Mouse (Mus musculus): ENCODE results near the gene Dmrtb1. TPM values are rescaled to one million over a fixed set of nuclear protein-coding genes. Genes with fewer than 3 reads are reported as not detected.

Gene Dmrtb1
- polyA plus RNA-seq (2011; ENCODE audit: insufficient read depth, insufficient read length, low replicate concordance, missing spikeins): 1.1 TPM in 1 of 2 replicates, not detected in the other

DNA sequence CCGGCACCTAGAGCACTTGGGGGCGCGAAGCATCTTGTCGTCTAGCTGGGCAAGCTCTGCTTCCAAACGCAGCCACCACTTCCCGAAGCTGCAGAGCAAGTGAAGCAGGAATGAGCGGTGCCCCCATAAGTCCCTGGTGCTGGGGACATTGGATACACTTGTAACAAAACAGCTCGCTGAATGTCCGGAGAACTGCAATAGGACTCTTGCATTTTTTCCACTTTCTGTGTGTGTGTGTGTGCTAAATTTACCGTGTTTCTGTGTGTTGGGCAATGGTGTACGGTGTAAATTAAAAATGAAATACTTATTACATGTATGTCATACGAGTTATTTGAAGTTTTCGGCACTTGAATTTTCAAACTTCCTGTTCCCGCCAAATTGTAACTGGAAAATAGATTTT lies at the start of gene Dmrtb1:
Gene Dmrtb1 (minus strand): TSS at position 101 of the 400 bp plus-strand sequence.
- TF ChIP-seq POLR2A (IDR thresholded peaks at IDR 0.05; ENCODE audit: borderline replicate concordance, control insufficient read depth, low read depth, low read length): no peak
- no peak for TF ChIP-seq CTCF (IDR thresholded peaks at IDR 0.05; ENCODE audit: control insufficient read depth, insufficient read depth, low read length)
- WGBS: 87% methylated on average over 14 of the region's 14 CpGs

DNA sequence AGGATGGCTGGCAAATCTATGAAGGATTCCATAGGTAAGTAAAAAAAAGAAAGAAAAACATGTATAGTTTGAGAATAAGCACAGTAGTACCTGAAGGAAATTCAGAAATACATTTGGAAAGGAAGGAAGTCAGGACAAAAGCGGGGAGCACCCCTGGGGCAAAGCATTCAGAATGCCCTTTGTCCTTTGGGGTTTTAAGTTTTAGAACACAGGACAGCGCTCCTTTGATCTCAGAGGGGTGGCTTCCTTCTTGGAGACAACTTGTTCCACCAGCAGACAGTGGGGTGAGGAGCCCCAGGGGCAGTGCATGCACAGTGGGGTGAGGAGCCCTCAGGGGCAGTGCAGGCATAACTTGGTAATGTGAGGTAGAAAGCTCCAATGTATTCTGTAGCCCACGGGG lies 49.6 kb upstream of the Dmrtb1 start:
- peaks cover 5% of the 10 kb centered on the region for H3K4me1 ChIP-seq (ENCODE audit: control insufficient read depth, insufficient read depth, low read length)
- WGBS: 56% methylated on average over 3 of the region's 3 CpGs
- no peak overlapping the region for H3K4me3 ChIP-seq (replicated peaks; ENCODE audit: control insufficient read depth, low read depth, low read length)
- no peak for TF ChIP-seq CTCF (IDR thresholded peaks at IDR 0.05; ENCODE audit: control insufficient read depth, insufficient read depth, low read length)
- H3K27ac ChIP-seq (ENCODE audit: control insufficient read depth, insufficient read depth, low read depth, low read length, poor library complexity): no peak overlapping the region

More for the DNA sequence above, at the start of gene Dmrtb1:
- Histone ChIP-seq H3K4me1 (ENCODE audit: control insufficient read depth, insufficient read depth, low read length) (no peaks in the 10 kb centered on the region; the same call in 1 of the 2 replicates), H3K4me3 (replicated peaks; ENCODE audit: control insufficient read depth, low read depth, low read length) (no peak within 1 kb of the TSS), H3K27ac (ENCODE audit: control insufficient read depth, insufficient read depth, low read depth, low read length, poor library complexity) (no peak within 1 kb of the TSS)

DNA sequence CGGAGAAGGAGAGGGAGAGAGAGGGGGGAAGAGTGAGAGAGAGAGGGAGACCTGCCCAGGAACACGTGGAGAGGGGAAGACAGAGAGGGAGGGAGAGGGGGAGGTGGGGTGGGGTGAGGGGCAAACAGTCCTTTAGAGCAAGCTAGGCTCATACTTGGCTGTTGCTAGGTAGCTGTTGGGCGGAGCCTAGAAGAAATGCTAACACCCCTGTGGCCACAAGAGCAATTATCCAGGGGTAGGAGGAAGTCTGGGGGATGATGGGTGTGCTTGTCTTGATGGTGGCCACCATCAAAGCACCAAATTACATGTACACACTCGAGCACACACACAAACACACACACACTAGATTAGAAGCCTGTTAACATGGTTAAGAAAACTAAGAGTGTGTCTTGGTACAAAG lies 48.6 kb upstream of the Dmrtb1 start:
- Histone ChIP-seq H3K4me3 (replicated peaks; ENCODE audit: control insufficient read depth, low read depth, low read length) (no peak overlapping the region), H3K4me1 (ENCODE audit: control insufficient read depth, insufficient read depth, low read length) (peaks cover 6% of the 10 kb centered on the region), H3K27ac (ENCODE audit: control insufficient read depth, insufficient read depth, low read depth, low read length, poor library complexity) (no peak overlapping the region)
- WGBS: 42% methylated on average over 4 of the region's 4 CpGs
- TF ChIP-seq CTCF (IDR thresholded peaks at IDR 0.05; ENCODE audit: control insufficient read depth, insufficient read depth, low read length): no peak
- no peak for TF ChIP-seq POLR2A (IDR thresholded peaks at IDR 0.05; ENCODE audit: borderline replicate concordance, control insufficient read depth, low read depth, low read length)

DNA sequence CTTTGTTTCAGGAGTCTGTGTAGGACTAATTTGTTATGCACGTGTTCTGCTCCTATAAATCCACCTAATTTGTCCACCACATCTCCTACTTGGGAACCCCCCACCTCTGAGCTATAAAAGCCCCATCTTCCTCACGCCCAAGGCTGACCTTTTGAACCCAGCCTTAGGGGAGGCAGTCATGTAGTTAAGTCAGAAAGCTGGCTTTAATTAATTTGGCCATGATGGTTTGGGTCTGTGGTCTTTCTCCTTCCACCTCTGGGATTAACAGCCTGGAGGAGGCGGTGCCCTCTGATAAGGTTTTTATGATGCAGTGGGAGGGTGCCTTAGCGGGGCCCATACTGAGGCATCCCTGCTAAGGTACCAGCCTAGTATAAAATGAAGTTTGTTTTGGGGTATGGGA lies 48.2 kb upstream of the Dmrtb1 start:
- WGBS: 74% methylated on average over 4 of the region's 4 CpGs
- H3K27ac ChIP-seq (ENCODE audit: control insufficient read depth, insufficient read depth, low read depth, low read length, poor library complexity): no peak overlapping the region
- peaks cover 8% of the 10 kb centered on the region for H3K4me1 ChIP-seq (ENCODE audit: control insufficient read depth, insufficient read depth, low read length)
- TF ChIP-seq POLR2A (IDR thresholded peaks at IDR 0.05; ENCODE audit: borderline replicate concordance, control insufficient read depth, low read depth, low read length) (no peak), CTCF (IDR thresholded peaks at IDR 0.05; ENCODE audit: control insufficient read depth, insufficient read depth, low read length) (no peak)
- H3K4me3 ChIP-seq (replicated peaks; ENCODE audit: control insufficient read depth, low read depth, low read length): no peak overlapping the region

DNA sequence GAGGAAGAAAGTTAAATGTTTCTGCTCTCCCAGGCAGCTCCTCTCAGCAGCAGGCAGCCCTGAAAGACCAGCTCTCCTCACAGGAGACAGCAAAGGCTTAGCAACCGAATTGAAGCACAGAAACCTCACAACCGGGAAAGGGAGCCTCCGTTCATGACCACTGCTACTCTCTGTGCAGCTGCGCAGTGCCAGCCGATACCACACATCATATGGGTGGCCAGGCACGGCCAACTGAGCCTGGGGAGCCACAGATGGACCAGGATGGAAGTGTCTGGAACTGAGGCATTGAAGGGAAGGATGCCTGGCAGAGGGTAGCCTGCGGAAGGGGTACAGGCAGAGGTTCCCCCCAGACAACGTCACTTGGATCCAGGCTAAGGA lies 47.0 kb upstream of the Dmrtb1 start:
- TF ChIP-seq CTCF (IDR thresholded peaks at IDR 0.05; ENCODE audit: control insufficient read depth, insufficient read depth, low read length): no peak
- TF ChIP-seq POLR2A (IDR thresholded peaks at IDR 0.05; ENCODE audit: borderline replicate concordance, control insufficient read depth, low read depth, low read length): no peak
- WGBS: 75% methylated on average over 8 of the region's 8 CpGs
- Histone ChIP-seq H3K4me1 (ENCODE audit: control insufficient read depth, insufficient read depth, low read length) (peaks cover 8% of the 10 kb centered on the region), H3K4me3 (replicated peaks; ENCODE audit: control insufficient read depth, low read depth, low read length) (no peak overlapping the region), H3K27ac (ENCODE audit: control insufficient read depth, insufficient read depth, low read depth, low read length, poor library complexity) (no peak overlapping the region)

DNA sequence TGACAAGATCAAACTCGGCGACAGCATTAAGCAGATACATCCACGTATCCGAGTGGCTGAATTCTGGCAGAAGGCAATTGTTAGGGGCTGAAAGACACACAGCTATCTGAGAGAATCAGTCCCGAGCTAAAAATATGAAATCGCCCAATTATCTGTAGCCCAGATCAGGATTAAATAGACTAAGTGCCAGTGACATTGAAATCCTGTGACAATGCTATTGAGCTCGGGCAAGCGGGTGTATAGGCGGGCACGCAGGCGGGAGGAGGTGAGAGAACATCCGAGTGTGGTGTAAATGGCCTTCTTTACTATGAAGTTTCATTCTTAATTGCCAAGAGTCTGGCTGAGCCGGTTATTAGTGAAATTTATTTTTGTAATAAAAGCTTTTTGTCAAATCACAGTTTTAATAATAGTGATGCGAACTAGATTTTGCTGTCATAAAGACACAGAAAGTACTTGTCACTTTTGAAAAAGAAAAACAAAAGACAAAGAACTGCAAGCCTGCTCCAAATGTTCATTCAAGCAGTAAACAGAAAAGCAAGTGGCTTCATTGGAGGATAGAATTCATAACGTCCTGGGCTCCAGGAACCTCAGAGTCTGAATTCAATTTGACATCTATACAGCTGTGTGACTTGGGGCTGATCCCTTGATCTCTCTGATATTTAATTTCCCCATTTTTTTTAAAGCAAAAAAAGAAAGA lies 46.5 kb upstream of the Dmrtb1 start:
- 82% methylated on average over 15 of the region's 15 CpGs for WGBS
- Histone ChIP-seq H3K27ac (ENCODE audit: control insufficient read depth, insufficient read depth, low read depth, low read length, poor library complexity) (no peak overlapping the region), H3K4me3 (replicated peaks; ENCODE audit: control insufficient read depth, low read depth, low read length) (no peak overlapping the region), H3K4me1 (ENCODE audit: control insufficient read depth, insufficient read depth, low read length) (peaks cover 8% of the 10 kb centered on the region)
- no peak for TF ChIP-seq CTCF (IDR thresholded peaks at IDR 0.05; ENCODE audit: control insufficient read depth, insufficient read depth, low read length)
- TF ChIP-seq POLR2A (IDR thresholded peaks at IDR 0.05; ENCODE audit: borderline replicate concordance, control insufficient read depth, low read depth, low read length): no peak

DNA sequence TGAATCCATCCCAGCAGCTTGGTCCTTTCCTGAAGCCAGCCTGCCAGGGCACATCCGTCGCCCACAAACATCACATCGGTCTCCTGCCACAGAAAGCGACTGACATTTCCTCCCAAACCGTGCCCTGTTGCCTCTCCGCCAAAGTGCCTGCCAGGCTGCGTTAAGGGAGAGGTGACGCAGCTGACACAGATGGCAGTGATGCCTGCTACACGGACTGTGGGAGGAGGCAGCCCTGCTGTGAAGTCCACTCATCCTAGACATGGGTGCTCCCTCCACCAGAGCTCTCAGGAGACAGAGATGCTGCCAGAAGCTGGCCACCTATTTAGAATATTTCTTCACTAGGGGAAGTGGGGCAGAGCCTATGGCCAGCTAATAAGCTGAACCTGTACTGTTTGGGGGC lies 41.4 kb upstream of the Dmrtb1 start:
- TF ChIP-seq POLR2A (IDR thresholded peaks at IDR 0.05; ENCODE audit: borderline replicate concordance, control insufficient read depth, low read depth, low read length) (no peak), CTCF (IDR thresholded peaks at IDR 0.05; ENCODE audit: control insufficient read depth, insufficient read depth, low read length) (no peak)
- peaks cover 7% of the 10 kb centered on the region for H3K4me1 ChIP-seq (ENCODE audit: control insufficient read depth, insufficient read depth, low read length)
- no peak overlapping the region; the same call in 1 of the 2 replicates for H3K27ac ChIP-seq (ENCODE audit: control insufficient read depth, insufficient read depth, low read depth, low read length, poor library complexity)
- 22% methylated on average over 9 of the region's 9 CpGs for WGBS
- no peak overlapping the region for H3K4me3 ChIP-seq (replicated peaks; ENCODE audit: control insufficient read depth, low read depth, low read length)

DNA sequence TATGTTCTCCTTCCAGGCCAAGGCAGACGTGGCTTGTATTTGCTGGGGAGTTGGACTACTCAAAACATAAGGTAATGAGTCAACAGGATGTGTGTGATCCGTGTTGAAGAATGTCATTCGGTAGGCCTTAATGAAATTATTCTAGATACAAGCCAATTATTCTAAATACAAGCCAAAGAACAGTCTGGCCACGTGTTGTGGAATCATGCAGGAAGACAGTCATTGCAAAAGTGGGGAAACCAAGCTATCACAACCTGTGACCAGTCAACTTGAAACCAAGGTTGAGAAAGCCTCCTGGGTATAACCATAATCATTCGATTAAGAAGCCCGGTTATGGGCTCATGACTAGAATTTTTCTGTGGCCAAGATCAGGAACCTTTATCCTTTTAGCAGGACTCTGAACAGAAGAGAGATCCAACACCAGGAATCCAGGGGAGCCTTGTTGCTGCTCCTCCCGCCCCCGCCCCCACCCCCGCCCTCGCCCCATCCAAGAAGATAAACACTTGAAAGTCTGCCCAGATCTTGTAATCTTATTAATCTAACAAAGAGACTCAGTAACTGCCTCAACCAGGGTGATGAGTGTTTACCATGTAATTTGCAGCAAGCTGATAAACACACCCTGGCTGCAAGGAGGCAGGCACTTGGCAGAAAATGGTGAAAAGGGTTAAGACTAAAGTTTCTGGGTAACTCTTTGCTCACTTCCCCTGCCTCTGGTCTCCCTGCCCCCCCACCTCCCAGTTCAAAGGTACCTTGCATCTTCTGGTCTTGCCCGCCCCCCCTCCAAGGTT lies 36.2 kb upstream of the Dmrtb1 start:
- Histone ChIP-seq H3K27ac (ENCODE audit: control insufficient read depth, insufficient read depth, low read depth, low read length, poor library complexity) (peak overlapping the region; percentile 84), H3K4me3 (replicated peaks; ENCODE audit: control insufficient read depth, low read depth, low read length) (no peak overlapping the region), H3K4me1 (ENCODE audit: control insufficient read depth, insufficient read depth, low read length) (peaks cover 14% of the 10 kb centered on the region)
- no peak for TF ChIP-seq POLR2A (IDR thresholded peaks at IDR 0.05; ENCODE audit: borderline replicate concordance, control insufficient read depth, low read depth, low read length)
- TF ChIP-seq CTCF (IDR thresholded peaks at IDR 0.05; ENCODE audit: control insufficient read depth, insufficient read depth, low read length): no peak
- WGBS: 31% methylated on average over 11 of the region's 11 CpGs

Measured in bone marrow, adult 2 months (tissue).